Mouse (Mus musculus) c-Kit-positive CD71-positive TER-119-negative erythroid progenitor cells, embryonic 14.5 days (primary cell): ENCODE measurements around the gene Gin1.

Experiments
- DNase-seq: peaks from one replicate; pipeline ENCODE4 v3.0.0-alpha.2; 2013; ENCODE audit warnings: low read depth

Gene Gin1

GRCm38 (mm10) chr1:97787674-97788073 lies 17.7 kb downstream of the Gin1 start:
- DNase-seq, result no peak

DNA sequence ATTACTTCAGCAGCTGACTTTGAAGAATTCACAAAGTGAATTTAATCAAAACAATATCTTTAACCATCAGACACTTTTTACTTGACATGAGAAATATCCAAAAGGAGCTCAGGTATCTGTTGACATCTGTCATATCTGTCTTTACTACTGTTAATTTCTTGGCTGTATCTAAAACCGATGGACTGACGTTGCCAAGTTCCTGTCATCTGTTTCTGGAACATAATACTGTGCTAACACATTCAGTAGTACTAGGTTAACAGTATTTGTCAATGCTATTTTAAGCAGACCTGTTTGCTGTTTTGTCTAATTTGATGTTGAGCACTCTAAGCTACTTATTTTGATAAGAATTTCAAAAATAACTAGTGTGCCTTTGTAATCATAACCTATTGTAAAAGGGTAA lies 18.5 kb downstream of the Gin1 start:
- DNase-seq, result no peak

DNA sequence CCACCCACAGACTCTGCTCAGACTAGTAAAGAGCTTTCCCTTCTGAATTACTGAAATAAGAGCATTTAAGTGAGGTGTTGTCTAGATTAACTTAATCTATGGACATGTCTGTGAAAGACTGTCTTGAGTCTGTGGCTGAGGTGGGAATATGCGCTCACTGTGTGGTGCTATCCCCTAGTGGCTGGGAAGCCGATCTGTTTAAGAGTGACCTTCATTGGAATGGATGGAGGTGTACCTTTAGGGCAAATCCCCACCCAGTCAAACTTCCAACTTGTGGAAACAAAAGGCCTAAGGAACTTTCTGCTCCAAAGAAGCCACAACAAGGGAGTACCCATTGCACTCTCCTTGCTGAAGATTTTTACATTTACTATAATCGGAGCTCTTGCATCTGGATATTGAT lies 24.1 kb downstream of the Gin1 start:
- DNase-seq, result no peak

- no peak for DNase-seq
Measured at GRCm38 (mm10) chr1:97795936-97796335, 26.0 kb downstream of the Gin1 start.

GRCm38 (mm10) chr1:97802207-97802902 lies 32.4 kb downstream of the Gin1 start:
- DNase-seq, result peak; percentile 21

DNA sequence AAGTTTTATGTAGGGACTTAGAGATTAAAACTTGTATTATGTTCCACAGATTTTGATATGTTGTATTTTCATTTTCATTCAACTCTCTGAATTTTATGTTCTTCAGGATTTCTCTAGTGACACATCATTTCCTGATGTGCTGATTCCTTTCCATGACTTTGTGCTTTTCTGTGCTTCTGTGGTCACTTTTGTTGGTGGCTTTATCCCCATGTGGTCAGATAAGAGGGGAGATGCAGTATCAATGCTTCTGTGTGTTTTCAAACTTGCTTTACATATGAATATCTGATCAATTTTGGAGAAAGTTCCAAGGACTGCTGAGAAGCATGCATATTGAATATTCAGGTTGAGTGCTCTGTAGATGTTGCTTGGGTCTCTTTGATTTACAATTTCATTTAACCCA lies 34.5 kb downstream of the Gin1 start:
- no peak for DNase-seq

- no peak for DNase-seq
Measured at GRCm38 (mm10) chr1:97809255-97809912, 39.4 kb downstream of the Gin1 start.

- DNase-seq, result no peak
Measured at GRCm38 (mm10) chr1:97821282-97821681, 51.3 kb downstream of the Gin1 start.

- no peak for DNase-seq
Measured at GRCm38 (mm10) chr1:97822203-97822602, 52.2 kb downstream of the Gin1 start.

- DNase-seq, result no peak
Measured at GRCm38 (mm10) chr1:97822904-97823303, 52.9 kb downstream of the Gin1 start.

DNA sequence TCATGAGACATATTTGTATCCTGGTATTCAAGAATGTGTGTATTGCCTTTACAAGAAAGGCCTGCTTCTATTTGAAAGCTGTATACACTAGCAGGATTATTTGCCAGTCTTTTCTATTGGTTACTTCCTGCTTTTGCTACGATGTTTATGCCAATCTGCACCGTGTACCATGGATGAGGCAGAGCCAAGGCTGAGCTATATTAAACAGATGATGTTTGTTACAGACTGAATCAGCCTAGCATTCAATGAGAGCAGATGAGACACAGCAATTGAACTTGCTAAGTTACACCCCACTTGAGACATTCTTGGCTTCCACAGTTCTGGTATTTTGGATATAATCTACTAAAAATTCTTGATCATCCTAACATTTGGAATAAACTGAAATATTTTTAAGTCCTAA lies 57.6 kb downstream of the Gin1 start:
- DNase-seq, result no peak

DNA sequence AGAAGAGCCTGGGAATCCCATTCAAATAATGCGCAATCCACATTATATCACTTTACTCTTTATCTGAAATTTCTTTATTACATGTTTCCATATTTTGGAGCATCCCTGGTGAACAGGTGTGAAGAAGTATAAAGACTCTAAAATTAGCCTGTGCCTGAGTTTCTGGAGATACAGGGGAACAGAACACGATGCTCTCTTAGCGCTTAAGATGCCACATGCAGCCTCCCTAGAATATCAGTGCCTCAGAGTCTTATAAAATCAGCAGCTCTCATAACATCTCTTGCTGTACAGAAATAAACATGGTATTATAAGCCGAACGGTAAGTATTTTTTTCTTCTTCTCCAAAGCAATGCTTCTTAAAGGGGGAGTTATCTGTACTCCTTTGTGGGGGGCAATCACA lies 58.1 kb downstream of the Gin1 start:
- no peak for DNase-seq

DNA sequence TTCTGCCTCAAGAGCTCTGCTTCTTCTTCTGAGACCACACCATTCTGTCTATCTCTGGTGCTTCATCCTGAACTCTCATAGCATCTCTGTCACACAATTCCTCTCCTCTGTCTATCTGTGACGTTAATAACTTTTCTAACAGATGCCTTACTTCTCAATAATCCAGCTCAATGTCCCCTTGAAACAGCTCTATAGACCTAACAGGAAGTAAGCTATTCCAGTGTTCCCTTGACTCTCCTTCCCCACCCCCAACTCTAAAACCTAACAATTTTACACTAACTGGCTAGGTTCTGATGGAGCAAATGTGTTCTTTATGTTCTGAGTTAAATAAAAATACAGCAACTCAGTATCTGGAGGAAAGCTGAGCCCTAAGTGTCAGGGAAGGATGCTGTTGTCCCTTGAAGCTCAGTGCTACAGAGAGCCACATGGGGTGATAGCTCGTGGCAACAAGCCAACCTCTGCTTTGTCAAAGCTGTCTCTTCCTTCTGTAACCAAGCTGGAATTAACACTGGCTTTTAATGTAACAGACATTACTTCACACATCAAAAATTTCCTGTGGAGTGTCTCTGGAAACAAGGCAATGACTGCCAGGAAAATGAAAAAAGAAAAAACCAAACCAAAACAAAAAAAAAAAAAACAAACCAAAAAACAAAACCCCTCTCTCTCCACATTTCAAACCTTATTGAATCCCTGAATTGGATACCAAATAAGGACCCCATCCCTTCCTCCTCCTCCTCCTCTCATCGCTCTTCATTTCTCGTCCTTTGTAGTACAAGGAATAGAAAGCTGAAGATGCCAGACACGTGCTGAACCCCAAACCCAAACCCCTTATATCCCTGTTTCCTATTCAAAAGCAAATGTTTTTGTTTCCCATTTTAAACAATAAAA lies 63.7 kb downstream of the Gin1 start:
- no peak for DNase-seq

DNA sequence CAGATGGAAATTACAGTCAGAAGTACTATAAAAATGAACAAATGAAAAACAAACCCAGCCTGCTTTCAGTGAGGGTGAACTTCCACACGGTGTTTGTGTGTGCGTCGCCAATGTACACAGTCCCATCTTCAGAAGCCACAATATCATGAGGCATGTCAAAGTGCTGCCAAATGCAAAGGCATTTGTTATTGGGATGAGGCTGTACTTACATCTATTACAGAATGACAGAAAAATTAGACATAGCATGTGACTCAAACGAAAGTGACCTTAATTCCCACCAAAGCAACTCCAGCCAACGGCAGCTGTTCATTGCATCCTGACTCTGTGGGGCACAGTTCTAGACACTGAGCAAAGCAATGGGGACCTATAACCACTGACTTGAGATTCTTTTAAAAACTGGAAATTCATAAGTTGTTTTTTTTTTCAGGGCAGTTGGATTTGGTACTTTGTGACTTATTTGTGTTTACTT lies 64.4 kb downstream of the Gin1 start:
- no peak for DNase-seq
